Mouse (Mus musculus): Measurements from ENCODE around the gene Anks1b. TPM values are rescaled to one million over a fixed set of nuclear protein-coding genes. Genes with fewer than 3 reads are reported as not detected.

The Anks1b gene
- polyA plus RNA-seq, 1 experiment from 2014 or later: 1.9 TPM

- no peaks in the 10 kb centered on the region for H3K36me3 ChIP-seq (ENCODE audit: control insufficient read depth, insufficient read depth)
- no peaks in the 10 kb centered on the region for H3K4me1 ChIP-seq (replicated peaks; ENCODE audit: control insufficient read depth, insufficient read depth, low read length)
- H3K27ac ChIP-seq (ENCODE audit: low read depth, low read length): no peak overlapping the region
- no peak for TF ChIP-seq CTCF (IDR thresholded peaks at IDR 0.05; ENCODE audit: low read depth)
- no peak overlapping the region for H3K9ac ChIP-seq (ENCODE audit: low read depth, low read length)
- 74% methylated on average over 5 of the region's 5 CpGs for WGBS
- H3K9me3 ChIP-seq (ENCODE audit: control insufficient read depth): no peaks in the 10 kb centered on the region
- no peak overlapping the region for H3K4me2 ChIP-seq (replicated peaks; ENCODE audit: low read depth)
- no peak for ATAC-seq
- no peak overlapping the region for H3K4me3 ChIP-seq (ENCODE audit: low read depth, low read length)
- no peaks in the 10 kb centered on the region for H3K27me3 ChIP-seq (replicated peaks; ENCODE audit: control insufficient read depth, insufficient read depth, low read length)
These were observed 1016.3 kb downstream of the Anks1b start for GRCm38 (mm10) chr10:90889566-90889965.

- Histone ChIP-seq H3K4me1 (replicated peaks; ENCODE audit: control insufficient read depth, insufficient read depth, low read length) (no peaks in the 10 kb centered on the region), H3K9me3 (ENCODE audit: control insufficient read depth) (no peaks in the 10 kb centered on the region), H3K27me3 (replicated peaks; ENCODE audit: control insufficient read depth, insufficient read depth, low read length) (no peaks in the 10 kb centered on the region), H3K9ac (ENCODE audit: low read depth, low read length) (no peak overlapping the region), H3K36me3 (ENCODE audit: control insufficient read depth, insufficient read depth) (no peaks in the 10 kb centered on the region), H3K27ac (ENCODE audit: low read depth, low read length) (no peak overlapping the region), H3K4me3 (ENCODE audit: low read depth, low read length) (no peak overlapping the region), H3K4me2 (replicated peaks; ENCODE audit: low read depth) (no peak overlapping the region)
- no peak for TF ChIP-seq CTCF (IDR thresholded peaks at IDR 0.05; ENCODE audit: low read depth)
- WGBS: 84% methylated on average over 11 of the region's 11 CpGs
- ATAC-seq: no peak
These were observed 1019.4 kb downstream of the Anks1b start for GRCm38 (mm10) chr10:90892728-90893127.

GRCm38 (mm10) chr10:90897894-90898293, 1024.6 kb downstream of the Anks1b start:
- Histone ChIP-seq H3K27ac (ENCODE audit: low read depth, low read length) (no peak overlapping the region), H3K9me3 (ENCODE audit: control insufficient read depth) (no peaks in the 10 kb centered on the region), H3K36me3 (ENCODE audit: control insufficient read depth, insufficient read depth) (no peaks in the 10 kb centered on the region), H3K4me2 (replicated peaks; ENCODE audit: low read depth) (no peak overlapping the region), H3K9ac (ENCODE audit: low read depth, low read length) (no peak overlapping the region), H3K27me3 (replicated peaks; ENCODE audit: control insufficient read depth, insufficient read depth, low read length) (no peaks in the 10 kb centered on the region), H3K4me3 (ENCODE audit: low read depth, low read length) (no peak overlapping the region), H3K4me1 (replicated peaks; ENCODE audit: control insufficient read depth, insufficient read depth, low read length) (no peaks in the 10 kb centered on the region)
- no peak for ATAC-seq
- 49% methylated on average over 3 of the region's 3 CpGs for WGBS
- TF ChIP-seq CTCF (IDR thresholded peaks at IDR 0.05; ENCODE audit: low read depth): no peak

GRCm38 (mm10) chr10:90904185-90904584, 1030.9 kb downstream of the Anks1b start:
- no peaks in the 10 kb centered on the region for H3K36me3 ChIP-seq (ENCODE audit: control insufficient read depth, insufficient read depth)
- no peaks in the 10 kb centered on the region for H3K9me3 ChIP-seq (ENCODE audit: control insufficient read depth)
- no peak for ATAC-seq
- no peak overlapping the region for H3K9ac ChIP-seq (ENCODE audit: low read depth, low read length)
- no peak overlapping the region for H3K4me2 ChIP-seq (replicated peaks; ENCODE audit: low read depth)
- H3K4me3 ChIP-seq (ENCODE audit: low read depth, low read length): no peak overlapping the region
- H3K4me1 ChIP-seq (replicated peaks; ENCODE audit: control insufficient read depth, insufficient read depth, low read length): no peaks in the 10 kb centered on the region
- H3K27me3 ChIP-seq (replicated peaks; ENCODE audit: control insufficient read depth, insufficient read depth, low read length): no peaks in the 10 kb centered on the region
- TF ChIP-seq CTCF (IDR thresholded peaks at IDR 0.05; ENCODE audit: low read depth): no peak
- H3K27ac ChIP-seq (ENCODE audit: low read depth, low read length): no peak overlapping the region

GRCm38 (mm10) chr10:90907381-90907780, 1034.1 kb downstream of the Anks1b start:
- no peaks in the 10 kb centered on the region for H3K9me3 ChIP-seq (ENCODE audit: control insufficient read depth)
- ATAC-seq: no peak
- H3K36me3 ChIP-seq (ENCODE audit: control insufficient read depth, insufficient read depth): no peaks in the 10 kb centered on the region
- H3K4me2 ChIP-seq (replicated peaks; ENCODE audit: low read depth): no peak overlapping the region
- no peaks in the 10 kb centered on the region for H3K4me1 ChIP-seq (replicated peaks; ENCODE audit: control insufficient read depth, insufficient read depth, low read length)
- H3K4me3 ChIP-seq (ENCODE audit: low read depth, low read length): no peak overlapping the region
- WGBS: 65% methylated on average over 8 of the region's 8 CpGs
- no peak overlapping the region for H3K27ac ChIP-seq (ENCODE audit: low read depth, low read length)
- H3K9ac ChIP-seq (ENCODE audit: low read depth, low read length): no peak overlapping the region
- TF ChIP-seq CTCF (IDR thresholded peaks at IDR 0.05; ENCODE audit: low read depth): no peak
- no peaks in the 10 kb centered on the region for H3K27me3 ChIP-seq (replicated peaks; ENCODE audit: control insufficient read depth, insufficient read depth, low read length)

GRCm38 (mm10) chr10:90923476-90923875, 1050.2 kb downstream of the Anks1b start:
- 87% methylated on average over 7 of the region's 7 CpGs for WGBS
- H3K27ac ChIP-seq (ENCODE audit: low read depth, low read length): no peak overlapping the region
- TF ChIP-seq CTCF (IDR thresholded peaks at IDR 0.05; ENCODE audit: low read depth): no peak
- no peaks in the 10 kb centered on the region for H3K36me3 ChIP-seq (ENCODE audit: control insufficient read depth, insufficient read depth)
- no peaks in the 10 kb centered on the region for H3K9me3 ChIP-seq (ENCODE audit: control insufficient read depth)
- no peak overlapping the region for H3K4me2 ChIP-seq (replicated peaks; ENCODE audit: low read depth)
- no peak overlapping the region for H3K9ac ChIP-seq (ENCODE audit: low read depth, low read length)
- H3K4me1 ChIP-seq (replicated peaks; ENCODE audit: control insufficient read depth, insufficient read depth, low read length): no peaks in the 10 kb centered on the region
- H3K4me3 ChIP-seq (ENCODE audit: low read depth, low read length): no peak overlapping the region
- no peaks in the 10 kb centered on the region for H3K27me3 ChIP-seq (replicated peaks; ENCODE audit: control insufficient read depth, insufficient read depth, low read length)
- ATAC-seq: no peak

- H3K27ac ChIP-seq (ENCODE audit: low read depth, low read length): no peak overlapping the region
- no peaks in the 10 kb centered on the region for H3K4me1 ChIP-seq (replicated peaks; ENCODE audit: control insufficient read depth, insufficient read depth, low read length)
- no peak overlapping the region for H3K9ac ChIP-seq (ENCODE audit: low read depth, low read length)
- no peaks in the 10 kb centered on the region for H3K27me3 ChIP-seq (replicated peaks; ENCODE audit: control insufficient read depth, insufficient read depth, low read length)
- H3K4me3 ChIP-seq (ENCODE audit: low read depth, low read length): no peak overlapping the region
- no peak overlapping the region for H3K4me2 ChIP-seq (replicated peaks; ENCODE audit: low read depth)
- no peaks in the 10 kb centered on the region for H3K9me3 ChIP-seq (ENCODE audit: control insufficient read depth)
- 73% methylated on average over 5 of the region's 5 CpGs for WGBS
- TF ChIP-seq CTCF (IDR thresholded peaks at IDR 0.05; ENCODE audit: low read depth): no peak
- no peak for ATAC-seq
- H3K36me3 ChIP-seq (ENCODE audit: control insufficient read depth, insufficient read depth): no peaks in the 10 kb centered on the region
These were observed 1059.8 kb downstream of the Anks1b start for GRCm38 (mm10) chr10:90933088-90933487.

Data from intestine, postnatal 0 days (tissue).